Mouse (Mus musculus) activated CD4-positive, CD25-positive, alpha-beta regulatory T cell, adult 4 months (primary cell): ENCODE results near the gene Gm49395. TPM values are rescaled to one million over a fixed set of nuclear protein-coding genes. Genes with fewer than 3 reads are reported as not detected.

Experiments
- polyA plus RNA-seq, 2 experiments: library from polyadenylated mRNA; unstranded; fragments of 100-300 nt; shearing (Covaris generic); gene quantifications; one replicate each; pipeline ENCODE4 v1.2.1; 2017

The Gm49395 gene
- polyA plus RNA-seq, 2 experiments from 2014 or later, result 0.60 TPM; not detected in 1

Other genes starting within 250 kb of the Gm49395 start
- gene Itga2, start 169.8 kb downstream of the Gm49395 start, polyA plus RNA-seq, result 1 to 10 TPM; 8.1 to 9.7 TPM
- 1 to 10 TPM; 2.6 to 2.8 TPM for gene Pelo, start 11.7 kb downstream of the Gm49395 start, polyA plus RNA-seq
- under 1 TPM; 0.68 to 0.87 TPM for gene Itga1, start within 50 bp of the Gm49395 start, polyA plus RNA-seq